Mouse (Mus musculus) gastrocnemius, adult 2 months (tissue): ENCODE measurements around the gene Hdac11. TPM values are rescaled to one million over a fixed set of nuclear protein-coding genes. Genes with fewer than 3 reads are reported as not detected.

Experiments
- DNase-seq: peaks from one replicate; pipeline ENCODE4 v3.0.0; 2022
- H3K27ac ChIP-seq: fragments of 200-600 bp; 2 replicates; pipeline ENCODE4 v1.8.1; 2022; ENCODE audit warnings: mild to moderate bottlenecking
- H3K4me3 ChIP-seq: fragments of 200-600 bp; 2 replicates; pipeline ENCODE4 v1.8.1; 2022; ENCODE audit warnings: mild to moderate bottlenecking, moderate library complexity
- CTCF ChIP-seq: fragments of 200-600 bp; IDR thresholded peaks from 2 replicates; pipeline ENCODE4 v1.8.1; 2022; ENCODE audit warnings: antibody characterized with exemption, mild to moderate bottlenecking, moderate library complexity
- intact Hi-C: fragments of 180-260 bp; cut with DNase I; formaldehyde crosslinking; loops from one replicate; pipeline ENCODE4 v1.15.1; 2025
- total RNA-seq, 2 experiments: library from RNA; stranded (reverse); gene quantifications; 2 replicates each; pipeline ENCODE4 v1.2.3; 2021

The Hdac11 gene
- total RNA-seq, 2 experiments from 2014 or later, result 5.1 to 6.5 TPM

DNA sequence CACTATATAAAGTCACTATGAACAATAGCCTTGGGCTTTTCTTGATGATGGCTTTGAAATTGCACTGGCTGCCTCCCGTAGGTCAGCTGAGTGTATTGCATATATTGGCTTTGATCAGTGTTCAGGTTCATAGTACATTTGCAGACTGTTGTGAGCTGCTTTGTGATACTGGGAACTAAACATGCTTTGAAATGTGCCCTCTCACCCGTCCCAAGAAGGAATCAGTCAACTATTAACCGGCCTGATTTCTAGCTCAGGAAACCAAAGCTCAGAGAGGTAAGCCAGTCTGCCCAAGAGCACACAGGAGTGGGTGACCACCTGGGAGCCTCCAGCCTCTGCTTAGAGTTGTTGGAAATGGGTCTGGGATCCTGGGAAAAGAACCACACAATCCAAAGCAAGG, 11.4 kb upstream of the Hdac11 start:
- no peak for TF ChIP-seq CTCF

DNA sequence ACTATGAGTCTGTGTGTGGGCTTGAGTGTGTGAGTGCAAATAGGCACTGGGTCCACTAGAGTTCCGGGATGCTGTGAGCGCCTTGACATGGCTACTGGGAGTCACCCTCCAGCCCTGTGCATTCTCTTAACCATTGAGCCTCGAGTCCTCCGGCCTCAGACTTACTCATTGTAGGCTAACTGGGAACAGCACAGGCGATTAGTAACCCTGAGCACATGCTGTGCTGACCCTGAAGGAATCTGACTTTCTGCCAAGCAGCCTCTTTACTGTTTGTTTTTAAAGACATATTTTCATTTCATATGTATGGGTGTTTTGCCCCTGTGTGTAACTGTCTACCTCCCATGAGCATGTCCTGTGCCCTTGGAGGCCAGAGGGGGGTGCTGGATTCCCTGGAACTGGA, 10.9 kb upstream of the Hdac11 start:
- no peak overlapping the region for H3K4me3 ChIP-seq
- no peak overlapping the region for H3K27ac ChIP-seq
- TF ChIP-seq CTCF, result no peak
- no peak for DNase-seq
- intact Hi-C loops, result no loop called here

More for the DNA sequence above, 11.4 kb upstream of the Hdac11 start:
- no peak for DNase-seq
- H3K27ac ChIP-seq, result no peak overlapping the region
- H3K4me3 ChIP-seq, result no peak overlapping the region
- intact Hi-C loops, result no loop called here

DNA sequence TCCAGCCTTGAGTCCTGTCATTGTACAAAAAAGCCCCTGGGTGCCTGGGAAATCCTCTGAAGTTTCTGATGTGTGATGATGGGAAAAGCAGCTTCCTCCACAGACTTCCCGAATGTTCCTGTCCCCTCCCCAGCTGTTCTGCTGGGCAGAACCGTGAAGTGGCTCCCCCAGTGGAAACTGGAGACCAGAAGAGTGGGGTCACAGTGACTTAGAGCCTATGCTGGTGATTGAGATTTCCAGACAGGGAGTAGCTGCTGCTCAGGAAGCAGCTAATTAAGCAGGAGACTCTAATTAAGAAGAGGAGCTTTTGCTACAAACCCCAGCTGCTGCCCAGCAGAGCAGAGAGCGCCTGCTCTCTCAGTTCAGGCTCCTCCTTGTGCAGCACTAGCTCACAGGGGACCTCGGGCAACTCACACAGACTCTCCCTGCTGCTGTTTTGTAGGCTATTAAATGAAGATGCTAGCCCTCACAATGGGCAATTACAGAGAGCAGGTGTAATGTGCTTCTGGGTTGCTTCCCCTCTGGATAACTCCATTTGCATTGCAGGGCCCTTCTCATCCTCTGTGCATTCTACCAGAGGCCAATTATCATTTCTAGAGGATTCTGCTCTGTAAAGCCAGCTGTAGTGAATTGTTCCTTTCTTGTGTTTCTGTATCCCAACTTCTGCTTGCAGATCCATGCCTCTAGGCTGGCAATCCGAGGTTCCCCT, 9.9 kb upstream of the Hdac11 start:
- DNase-seq, result no peak
- TF ChIP-seq CTCF, result no peak
- H3K27ac ChIP-seq, result no peak overlapping the region
- intact Hi-C loops, result no loop called here
- no peak overlapping the region for H3K4me3 ChIP-seq

DNA sequence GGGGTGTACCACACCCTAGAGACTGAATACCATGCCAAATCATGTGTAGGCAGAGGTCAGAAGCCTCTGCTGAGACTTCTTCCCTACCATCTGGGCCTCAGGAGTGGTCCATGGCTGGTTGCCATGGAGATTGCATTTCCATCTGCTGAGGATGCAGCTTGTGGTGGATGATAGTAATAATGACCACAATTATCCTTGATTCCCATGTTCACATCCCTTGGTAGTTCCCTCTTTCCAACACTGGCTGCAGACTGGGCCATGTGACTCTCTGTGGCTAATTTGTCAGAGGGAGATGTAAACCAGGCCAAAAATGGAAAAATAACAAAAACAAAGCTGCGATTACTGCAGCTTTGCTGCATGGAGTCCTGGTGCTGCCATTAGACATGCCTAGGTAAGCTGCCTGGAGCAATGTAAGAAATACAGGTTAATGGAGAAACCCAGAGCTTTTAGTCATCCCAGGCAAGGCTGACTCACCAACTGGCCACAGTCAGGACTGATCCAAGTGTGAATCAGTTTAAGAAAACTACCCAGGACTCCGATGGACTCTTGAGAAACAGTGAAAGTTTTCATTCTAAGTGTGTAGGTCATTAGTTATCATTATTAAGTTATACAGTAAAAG, 9.2 kb upstream of the Hdac11 start:
- intact Hi-C loops, result no loop called here
- Histone ChIP-seq H3K4me3 (no peak overlapping the region), H3K27ac (no peak overlapping the region)
- TF ChIP-seq CTCF, result no peak
- DNase-seq, result no peak

DNA sequence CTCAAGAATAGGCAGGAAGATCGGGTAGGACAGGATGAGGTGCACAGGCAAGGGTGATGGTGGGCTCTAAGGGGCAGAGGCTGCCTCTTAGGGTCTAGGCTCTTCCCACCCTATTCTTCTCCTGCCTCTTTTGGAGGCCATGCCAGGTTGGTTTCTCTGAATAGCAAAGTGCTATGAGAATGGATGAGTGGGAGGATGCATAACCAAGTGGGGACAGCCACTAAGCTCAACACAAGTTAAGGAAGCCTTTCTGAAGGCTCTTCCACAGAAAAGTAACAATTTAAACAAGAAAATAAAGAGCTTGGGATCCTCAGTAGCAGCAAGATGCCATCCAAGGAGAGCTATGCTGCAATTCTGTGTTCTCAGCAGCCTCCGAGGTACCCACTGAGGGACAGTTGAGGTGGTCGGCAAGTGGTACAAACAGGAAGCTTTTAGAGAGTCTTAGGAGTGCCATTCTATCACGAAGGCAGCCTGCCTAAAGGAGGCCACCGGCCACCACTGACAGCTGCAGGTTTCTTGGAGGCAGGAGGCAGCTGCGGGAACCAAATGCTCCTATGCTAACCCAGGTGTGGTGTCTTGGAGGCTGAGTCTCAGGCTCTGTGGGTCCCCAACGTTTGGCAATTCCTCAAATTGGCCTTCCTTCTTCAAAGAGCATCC, 3.4 kb upstream of the Hdac11 start:
- intact Hi-C loops, result no loop called here
- H3K27ac ChIP-seq, result no peak overlapping the region
- H3K4me3 ChIP-seq, result no peak overlapping the region
- no peak for TF ChIP-seq CTCF
- no peak for DNase-seq

DNA sequence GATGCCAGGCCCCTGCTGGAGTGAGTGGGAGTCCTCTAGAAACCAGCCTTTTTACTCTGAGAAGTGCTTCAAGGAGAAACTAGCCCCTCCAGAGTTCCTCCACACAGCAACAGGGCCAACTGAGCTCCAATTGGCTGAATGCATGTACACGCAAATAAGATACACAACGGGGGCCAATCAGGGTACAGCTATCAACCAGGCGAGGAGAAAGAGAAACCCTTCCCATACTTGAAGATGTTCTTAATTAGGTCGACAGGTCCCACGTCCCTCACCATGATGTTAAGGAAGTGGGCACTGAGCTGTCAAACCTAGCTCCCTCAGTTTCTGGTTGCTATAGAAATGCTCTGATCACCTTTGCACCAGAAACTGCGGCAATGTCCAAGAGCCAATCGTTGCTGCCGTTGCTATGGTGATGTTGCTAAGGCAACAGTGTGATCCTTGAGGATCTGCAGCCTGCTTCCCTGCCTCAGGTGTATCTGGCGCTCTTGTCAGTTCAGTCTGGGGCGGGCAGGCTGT, 2.9 kb upstream of the Hdac11 start:
- Histone ChIP-seq H3K27ac (no peak overlapping the region), H3K4me3 (no peak overlapping the region)
- TF ChIP-seq CTCF, result no peak
- no peak for DNase-seq
- intact Hi-C loops, result no loop called here

DNA sequence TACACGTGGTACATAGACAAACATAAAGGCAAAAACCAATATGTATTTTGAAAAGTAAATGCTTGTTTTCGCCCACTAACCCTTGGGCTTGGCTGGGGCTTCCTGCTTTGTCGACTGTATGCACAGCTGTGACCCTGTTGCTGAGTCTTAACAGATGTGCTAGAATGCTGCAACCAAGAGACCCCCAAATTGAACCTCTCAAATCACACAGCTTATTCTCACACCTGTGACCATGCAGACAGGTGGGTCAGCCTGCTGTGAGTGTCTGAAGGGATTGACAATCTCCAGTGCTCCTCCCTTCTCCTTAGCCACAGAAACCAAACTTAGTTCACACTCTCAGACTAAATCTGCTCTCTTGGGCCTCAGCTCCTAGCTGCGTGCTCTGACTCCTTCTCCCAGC, 1.8 kb upstream of the Hdac11 start:
- Histone ChIP-seq H3K4me3 (no peak overlapping the region), H3K27ac (no peak overlapping the region)
- no peak for TF ChIP-seq CTCF
- DNase-seq, result no peak
- intact Hi-C loops, result no loop called here

DNA sequence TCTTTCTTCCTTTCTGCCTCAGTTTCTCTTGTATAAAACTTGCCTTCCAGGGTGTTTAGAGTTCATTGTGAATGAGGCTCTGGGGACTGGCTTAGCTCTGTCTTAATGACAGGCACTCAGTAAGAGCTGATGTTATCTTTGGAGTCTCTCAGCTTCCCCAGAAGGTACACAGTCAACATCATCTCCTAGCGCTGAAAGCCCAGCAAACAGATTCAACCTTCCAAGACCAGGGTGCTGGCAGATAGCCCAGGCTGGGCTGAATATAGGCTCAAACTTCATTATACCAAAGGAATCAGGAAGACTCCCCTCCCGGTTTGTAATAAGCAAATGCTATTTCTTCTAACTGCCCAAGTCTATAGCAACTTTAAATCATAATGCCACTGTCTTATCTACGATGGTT, 1.2 kb upstream of the Hdac11 start:
- intact Hi-C loops, result no loop called here
- peak; percentile 55 for DNase-seq
- no peak for TF ChIP-seq CTCF
- no peak overlapping the region for H3K4me3 ChIP-seq
- H3K27ac ChIP-seq, result peak overlapping the region; percentile 43; the same call in 1 of the 2 replicates

DNA sequence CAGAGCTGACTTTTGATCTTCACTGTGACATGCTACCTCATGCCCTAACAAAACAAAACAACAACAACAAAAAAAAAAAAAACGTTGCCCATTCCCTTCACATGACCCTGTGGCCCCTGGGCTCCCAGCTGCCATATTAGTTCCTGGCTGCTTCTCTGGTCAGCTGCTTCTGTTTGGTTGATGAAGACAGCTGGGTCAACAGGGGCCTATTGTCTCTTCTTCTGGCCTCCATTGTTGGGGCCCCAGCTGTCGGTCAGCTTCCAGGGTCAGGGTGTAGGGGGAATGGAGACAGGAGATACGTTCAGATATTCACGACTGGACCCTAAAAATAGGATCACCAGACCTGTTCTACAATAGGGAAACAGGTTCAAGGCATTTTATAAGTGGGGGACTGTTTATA, 403 bp upstream of the Hdac11 start:
- DNase-seq, result no peak
- H3K4me3 ChIP-seq, result peak overlapping the region; percentile 88
- TF ChIP-seq CTCF, result no peak
- H3K27ac ChIP-seq, result peak overlapping the region; percentile 83
- intact Hi-C loops, result no loop called here

DNA sequence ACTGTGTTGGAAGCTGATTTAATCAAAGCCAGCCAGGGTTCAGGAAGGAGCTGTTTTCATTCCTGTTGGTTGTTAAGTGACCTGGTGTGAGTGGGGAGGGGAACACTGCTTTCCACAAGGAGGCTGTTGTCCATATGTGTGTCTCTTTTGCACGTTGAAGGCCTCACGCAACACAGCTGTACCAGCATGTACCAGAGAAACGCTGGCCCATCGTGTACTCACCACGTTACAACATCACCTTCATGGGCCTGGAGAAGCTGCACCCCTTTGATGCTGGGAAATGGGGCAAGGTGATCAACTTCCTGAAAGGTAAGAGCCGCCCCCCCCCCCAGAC, 739 bp downstream of the Hdac11 start:
- H3K4me3 ChIP-seq, result peak overlapping the region; percentile 88
- peak overlapping the region; percentile 83 for H3K27ac ChIP-seq
- TF ChIP-seq CTCF, result no peak
- no peak for DNase-seq
- intact Hi-C loops, result no loop called here

DNA sequence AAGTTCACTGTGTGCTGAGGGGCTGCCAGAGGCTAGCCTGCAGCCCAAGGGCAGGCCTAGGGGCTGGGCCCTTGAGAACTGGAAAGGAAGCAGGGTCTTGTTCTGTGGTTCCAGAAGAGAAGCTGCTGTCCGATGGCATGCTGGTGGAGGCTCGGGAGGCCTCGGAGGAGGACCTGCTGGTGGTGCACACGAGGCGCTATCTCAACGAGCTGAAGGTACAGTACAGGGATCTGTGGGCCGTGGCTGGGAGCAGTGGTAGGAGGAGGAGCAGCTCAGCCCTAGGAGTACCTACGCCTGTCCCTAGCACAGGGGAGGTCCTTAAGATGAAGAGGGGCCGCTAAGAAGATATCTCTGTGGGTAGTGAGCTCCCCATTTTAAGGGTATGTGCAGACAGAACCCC, 2.6 kb downstream of the Hdac11 start:
- TF ChIP-seq CTCF, result no peak
- DNase-seq, result no peak
- H3K27ac ChIP-seq, result peak overlapping the region; percentile 28; the same call in 1 of the 2 replicates
- intact Hi-C loops, result no loop called here
- H3K4me3 ChIP-seq, result no peak overlapping the region

DNA sequence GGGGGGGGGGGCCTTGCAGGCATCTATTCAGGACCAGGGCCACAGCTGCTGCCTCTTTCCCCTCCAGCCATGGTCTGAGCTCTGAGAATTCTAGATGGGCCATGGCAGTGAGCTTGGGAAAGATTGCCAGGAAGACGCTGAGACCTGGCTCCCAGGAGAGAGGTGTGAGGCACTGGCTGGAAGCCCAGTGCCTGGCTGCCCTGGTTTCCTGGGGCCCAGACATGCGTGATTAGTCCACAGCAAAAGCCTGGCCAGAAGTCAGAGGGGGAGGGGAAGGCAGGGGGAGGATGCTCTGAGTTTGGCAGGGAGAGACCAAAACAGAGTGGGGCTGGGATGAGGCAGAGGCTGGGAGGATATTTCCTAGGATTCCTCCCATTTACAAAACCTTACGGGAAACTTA, 3.9 kb downstream of the Hdac11 start:
- Histone ChIP-seq H3K27ac (peak overlapping the region; percentile 57), H3K4me3 (no peak overlapping the region)
- intact Hi-C loops, result no loop called here
- TF ChIP-seq CTCF, result no peak
- peak; percentile 92 for DNase-seq

DNA sequence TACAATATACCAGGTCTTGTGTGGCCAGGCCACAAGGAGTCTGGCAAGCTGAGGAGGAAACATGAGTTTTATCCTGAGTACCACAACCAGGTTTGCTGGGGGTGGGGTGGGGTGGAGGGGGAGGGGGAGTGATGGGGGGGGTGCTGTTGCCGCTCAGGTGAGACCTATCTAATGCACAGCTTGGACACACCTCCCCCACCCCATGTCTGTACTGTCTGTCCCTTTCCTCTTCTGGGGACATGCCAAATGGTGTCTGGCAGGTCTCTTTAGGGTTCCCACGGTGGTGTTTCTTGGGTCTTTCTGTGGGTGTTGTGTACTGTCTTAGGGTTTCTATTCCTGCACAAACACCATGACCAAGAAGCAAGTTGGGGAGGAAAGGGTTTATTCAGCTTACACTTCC, 4.5 kb downstream of the Hdac11 start:
- intact Hi-C loops, result no loop called here
- DNase-seq, result no peak
- TF ChIP-seq CTCF, result no peak
- Histone ChIP-seq H3K27ac (no peak overlapping the region; the same call in 1 of the 2 replicates), H3K4me3 (no peak overlapping the region)
